Mouse (Mus musculus): Measurements from ENCODE around the gene Trak2. TPM values are rescaled to one million over a fixed set of nuclear protein-coding genes. Genes with fewer than 3 reads are reported as not detected.

The Trak2 gene
- total and polyA plus RNA-seq, 3 experiments = 11.4 to 107 (median 15.5) TPM

Other genes with a start within 250 kb of the Trak2 start
- 15.1 and 15.2 TPM in 2 replicates for gene Casp8, start 178.1 kb downstream of the Trak2 start, total RNA-seq (2012; rRNA removed)
- 10 to 100 TPM in 1 of 2 experiments, not detected in 1; 17.5 TPM for gene Casp8, start 178.1 kb downstream of the Trak2 start, polyA plus RNA-seq (2012; ENCODE audit: insufficient read depth in 1 of 2, insufficient read length in 2 of 2, low read depth in 1 of 2, low replicate concordance in 2 of 2, missing spikeins in 1 of 2)
- gene Stradb, start 92 bp upstream of the Trak2 start, total RNA-seq (2012; rRNA removed) = 3.8 and 4.2 TPM in 2 replicates
- 10 to 100 TPM in 1 of 2 experiments, not detected in 1; 11.1 TPM for gene Stradb, start 92 bp upstream of the Trak2 start, polyA plus RNA-seq (2012; ENCODE audit: insufficient read depth in 1 of 2, insufficient read length in 2 of 2, low read depth in 1 of 2, low replicate concordance in 2 of 2, missing spikeins in 1 of 2)
- gene C2cd6, start 121.5 kb upstream of the Trak2 start, total RNA-seq (2012; rRNA removed) = not detected in 2 replicates
- gene C2cd6, start 121.5 kb upstream of the Trak2 start, polyA plus RNA-seq (2012; ENCODE audit: insufficient read depth in 1 of 2, insufficient read length in 2 of 2, low read depth in 1 of 2, low replicate concordance in 2 of 2, missing spikeins in 1 of 2) = not detected
- gene Tmem237, start 147.0 kb upstream of the Trak2 start, total RNA-seq (2012; rRNA removed) = 13.0 and 13.2 TPM in 2 replicates
- gene Tmem237, start 147.0 kb upstream of the Trak2 start, polyA plus RNA-seq (2012; ENCODE audit: insufficient read depth in 1 of 2, insufficient read length in 2 of 2, low read depth in 1 of 2, low replicate concordance in 2 of 2, missing spikeins in 1 of 2) = 10 to 100 TPM in 1 of 2 experiments, not detected in 1; 20.1 TPM
- 0.23 and 0.29 TPM in 2 replicates for gene Mpp4, start 190.0 kb upstream of the Trak2 start, total RNA-seq (2012; rRNA removed)
- under 1 TPM in 1 of 2 experiments, not detected in 1; 0.19 TPM for gene Mpp4, start 190.0 kb upstream of the Trak2 start, polyA plus RNA-seq (2012; ENCODE audit: insufficient read depth in 1 of 2, insufficient read length in 2 of 2, low read depth in 1 of 2, low replicate concordance in 2 of 2, missing spikeins in 1 of 2)

Measured in MEL (cell line).